Mouse (Mus musculus) kidney, adult 11 months (tissue): ENCODE results near the gene Gm11733.
"Not testable (repeated sequence)": the region's sequence is repeated elsewhere in the genome, so short reads cannot be mapped to it uniquely, and the experiment has no call there.

Experiments used
- DNase-seq: peaks from one replicate; pipeline ENCODE4 v3.0.0; 2022

Gm11733 gene

DNA sequence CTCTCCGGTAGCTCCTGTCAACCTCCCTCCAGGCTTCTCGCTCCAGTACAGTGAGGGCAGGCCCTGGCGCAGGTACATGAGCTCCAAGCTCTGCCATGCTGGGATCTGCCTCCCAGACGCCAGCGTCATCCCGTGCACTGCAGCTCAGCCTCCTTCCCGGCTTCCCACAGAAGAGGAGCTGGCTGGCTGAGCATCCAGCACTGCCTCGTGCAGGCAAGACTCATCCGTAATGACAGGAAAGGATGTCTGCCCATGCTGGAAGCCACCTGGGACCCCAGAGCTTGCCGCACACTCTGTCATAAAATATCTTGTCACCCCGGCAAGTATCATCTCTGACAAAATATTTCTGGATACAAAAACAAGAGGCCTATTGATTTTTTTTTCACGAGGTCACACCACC is at the start of gene Gm11733:
Gene Gm11733, plus strand, starts transcription at position 171 of the 400 bp plus-strand sequence.
- no peak for DNase-seq

DNA sequence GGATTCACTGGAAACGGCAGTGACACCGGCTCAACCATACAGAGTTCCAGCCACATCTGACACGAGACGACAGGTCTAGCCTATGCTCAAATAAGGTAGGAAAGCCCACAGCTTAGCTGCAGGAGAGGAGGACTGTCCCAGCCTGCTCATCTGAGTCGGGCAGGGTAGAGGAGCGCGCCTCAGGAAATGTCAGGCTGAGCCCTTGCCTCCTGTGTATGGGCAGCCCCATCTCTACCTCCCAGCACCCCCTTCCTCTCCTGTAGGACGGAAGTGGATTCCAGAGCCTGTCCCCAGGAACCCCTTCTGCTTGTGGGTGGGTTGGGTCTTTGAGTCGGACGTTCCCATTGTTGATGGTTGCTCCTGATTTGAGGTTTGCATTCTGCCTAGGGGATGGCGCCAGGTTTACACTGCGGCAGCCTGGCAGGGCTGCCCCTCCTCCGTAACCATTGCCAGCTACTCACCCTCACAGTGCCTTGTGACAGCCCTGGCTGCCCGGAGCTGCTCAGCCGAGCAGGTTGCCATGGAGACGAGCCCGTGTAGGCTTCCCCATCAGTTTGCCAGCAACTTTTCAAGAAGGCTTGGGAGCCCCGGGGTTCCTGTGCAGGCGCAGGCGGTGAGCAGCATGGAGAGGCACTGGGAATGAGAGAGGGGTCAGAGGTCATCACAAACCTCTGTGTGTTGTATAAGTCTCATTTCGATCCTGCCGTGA is 47.6 kb upstream of the Gm11733 start:
- peak; percentile 82 for DNase-seq

- no peak for DNase-seq
Measured at GRCm38 (mm10) chr11:117437110-117437490, 47.1 kb upstream of the Gm11733 start.

DNA sequence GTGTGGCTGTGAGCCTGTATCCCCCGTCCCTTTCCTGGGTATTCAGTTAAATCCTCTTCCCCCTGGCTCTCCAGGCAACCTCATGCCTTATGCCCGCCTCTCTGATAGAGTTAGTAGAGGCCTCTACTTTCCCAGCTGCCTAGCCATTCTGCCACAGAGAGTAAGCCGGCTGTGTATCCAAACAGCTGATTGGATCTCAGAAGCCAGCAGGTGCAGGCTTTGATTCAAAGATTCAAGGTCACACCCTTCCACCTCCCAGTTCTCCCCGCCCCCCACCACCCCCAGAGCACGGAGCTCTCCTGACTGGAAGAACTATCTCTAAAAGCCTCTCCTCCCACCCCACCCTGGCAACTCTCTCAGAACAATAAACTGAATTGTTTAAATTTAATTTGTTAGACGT is 45.8 kb upstream of the Gm11733 start:
- no peak for DNase-seq

DNA sequence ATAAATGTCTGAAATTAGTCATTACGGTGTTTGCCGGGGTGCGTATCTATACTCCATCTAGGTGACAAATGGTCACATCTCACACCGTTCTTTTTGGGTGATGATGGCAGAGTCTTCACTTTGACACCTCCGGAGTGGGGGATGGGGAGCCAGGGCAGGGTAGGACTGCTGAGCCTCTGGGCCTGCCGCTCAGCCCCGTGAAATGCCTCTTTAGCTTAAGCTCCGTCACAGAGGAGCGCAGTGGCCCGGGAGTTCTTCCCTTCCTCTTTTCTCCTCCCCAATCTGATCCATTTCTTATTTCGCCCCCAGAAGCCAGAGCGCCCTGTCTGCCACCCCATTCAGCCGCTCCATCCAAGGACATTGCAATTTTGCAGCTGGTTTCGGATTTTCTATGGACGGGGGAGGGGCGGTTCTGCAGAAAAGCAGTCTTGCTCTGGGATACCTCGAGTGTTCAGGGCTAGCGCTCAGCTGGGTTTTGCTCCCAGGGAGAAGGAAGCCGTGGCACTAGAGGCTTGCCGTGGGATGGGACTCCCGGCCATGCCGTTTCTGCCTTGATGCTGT is 43.2 kb upstream of the Gm11733 start:
- DNase-seq: no peak

- no peak for DNase-seq
Measured at GRCm38 (mm10) chr11:117444090-117444489, 40.1 kb upstream of the Gm11733 start.

- peak; percentile 44 for DNase-seq
Measured at GRCm38 (mm10) chr11:117445707-117446106, 38.5 kb upstream of the Gm11733 start.

DNA sequence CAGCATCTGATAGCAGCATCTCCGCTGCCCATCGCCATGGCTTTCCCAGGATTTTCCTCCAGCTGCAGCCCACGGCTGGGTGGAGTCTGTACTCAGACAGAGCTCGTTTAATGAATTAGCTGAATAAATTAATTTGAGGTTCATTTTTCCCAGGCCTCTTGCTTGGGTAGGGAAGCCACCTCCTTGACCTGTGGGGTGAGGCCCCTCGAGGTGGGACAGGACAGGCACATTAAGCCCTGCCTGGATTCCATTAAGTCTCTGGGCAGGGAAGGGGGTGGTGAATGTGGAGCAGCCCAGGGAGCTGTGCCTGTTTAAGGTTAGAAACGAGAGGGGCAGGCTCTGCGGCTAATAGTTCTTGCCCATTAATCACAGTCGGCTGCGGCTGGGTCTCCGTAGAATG is 30.1 kb upstream of the Gm11733 start:
- no peak for DNase-seq

- no peak for DNase-seq
Measured at GRCm38 (mm10) chr11:117459148-117459547, 25.0 kb upstream of the Gm11733 start.

DNA sequence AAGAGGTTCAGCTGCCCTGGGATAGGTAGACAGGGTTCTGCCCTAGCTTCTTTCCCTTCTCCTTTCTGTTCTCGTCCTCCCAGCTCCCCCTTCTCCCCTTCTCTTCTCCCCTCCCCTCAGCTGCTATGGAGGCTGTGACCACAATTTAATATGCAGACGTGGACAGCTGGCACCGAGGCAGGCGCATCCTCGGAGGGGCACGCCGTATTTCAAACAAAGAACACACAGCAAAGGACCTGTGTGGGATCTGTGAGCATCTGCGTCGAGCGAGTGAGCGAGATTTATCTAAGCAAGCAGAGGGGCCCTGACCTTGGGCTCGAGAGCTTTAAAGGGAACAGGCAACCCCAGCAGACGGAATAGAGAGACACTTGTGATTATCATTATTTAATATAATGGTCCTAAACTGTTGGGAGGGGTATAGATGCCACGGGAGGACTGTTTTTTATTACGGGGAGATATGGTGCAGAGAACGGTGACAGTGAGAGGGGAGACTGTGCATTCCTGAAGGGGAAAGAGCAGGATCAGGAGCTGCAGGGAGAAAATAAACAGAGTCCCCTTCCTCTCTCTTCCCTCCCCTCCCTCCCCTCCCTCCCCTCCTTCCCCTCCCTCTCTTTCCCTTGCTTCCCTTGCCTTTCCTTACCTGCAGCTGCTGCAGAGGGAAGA is 21.8 kb upstream of the Gm11733 start:
- no peak for DNase-seq

DNA sequence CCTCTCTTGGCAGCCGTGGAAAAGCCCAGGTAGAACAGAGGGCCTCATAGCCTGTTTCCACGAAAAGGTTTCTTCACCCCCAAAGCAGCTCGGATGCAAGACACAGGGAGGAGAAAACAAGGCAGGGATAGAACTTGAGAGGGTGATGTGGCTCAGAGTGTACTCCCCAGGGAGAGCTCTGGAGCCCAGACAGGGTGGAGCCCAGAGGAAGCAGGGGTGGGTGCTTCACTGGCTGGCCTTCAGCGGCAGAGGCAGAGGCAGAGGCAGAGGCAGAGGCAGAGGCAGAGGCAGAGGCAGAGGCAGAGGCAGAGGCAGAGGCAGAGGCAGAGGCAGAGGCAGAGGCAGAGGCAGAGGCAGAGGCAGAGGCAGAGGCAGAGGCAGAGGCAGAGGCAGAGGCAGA is 20.8 kb upstream of the Gm11733 start:
- DNase-seq: not testable (repeated sequence)

- no peak for DNase-seq
Measured at GRCm38 (mm10) chr11:117466292-117466691, 17.9 kb upstream of the Gm11733 start.

DNA sequence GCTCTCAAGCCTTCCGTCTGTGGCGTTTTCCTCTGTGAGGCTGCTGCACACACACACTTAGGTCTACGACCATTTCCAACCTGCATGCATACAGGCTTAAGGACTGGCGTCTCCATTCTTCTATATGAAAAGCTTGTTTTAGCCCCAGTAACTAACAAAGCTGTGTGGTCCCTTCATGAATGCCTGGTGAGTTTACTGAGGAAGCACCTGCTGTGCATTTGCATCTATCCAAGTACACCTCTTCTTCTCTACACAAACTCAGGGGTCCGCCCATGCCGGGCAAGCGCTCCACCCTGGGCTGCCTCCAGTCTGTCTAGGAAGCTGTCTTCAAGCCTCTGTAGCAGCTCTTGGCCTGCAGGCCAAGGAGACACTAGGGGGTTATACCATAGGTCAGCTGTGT is 17.3 kb upstream of the Gm11733 start:
- DNase-seq: no peak

- no peak for DNase-seq
Measured at GRCm38 (mm10) chr11:117468585-117469363, 15.4 kb upstream of the Gm11733 start.

GRCm38 (mm10) chr11:117469724-117470123 is 14.4 kb upstream of the Gm11733 start:
- no peak for DNase-seq

- no peak for DNase-seq
Measured at GRCm38 (mm10) chr11:117470586-117471195, 13.5 kb upstream of the Gm11733 start.

DNA sequence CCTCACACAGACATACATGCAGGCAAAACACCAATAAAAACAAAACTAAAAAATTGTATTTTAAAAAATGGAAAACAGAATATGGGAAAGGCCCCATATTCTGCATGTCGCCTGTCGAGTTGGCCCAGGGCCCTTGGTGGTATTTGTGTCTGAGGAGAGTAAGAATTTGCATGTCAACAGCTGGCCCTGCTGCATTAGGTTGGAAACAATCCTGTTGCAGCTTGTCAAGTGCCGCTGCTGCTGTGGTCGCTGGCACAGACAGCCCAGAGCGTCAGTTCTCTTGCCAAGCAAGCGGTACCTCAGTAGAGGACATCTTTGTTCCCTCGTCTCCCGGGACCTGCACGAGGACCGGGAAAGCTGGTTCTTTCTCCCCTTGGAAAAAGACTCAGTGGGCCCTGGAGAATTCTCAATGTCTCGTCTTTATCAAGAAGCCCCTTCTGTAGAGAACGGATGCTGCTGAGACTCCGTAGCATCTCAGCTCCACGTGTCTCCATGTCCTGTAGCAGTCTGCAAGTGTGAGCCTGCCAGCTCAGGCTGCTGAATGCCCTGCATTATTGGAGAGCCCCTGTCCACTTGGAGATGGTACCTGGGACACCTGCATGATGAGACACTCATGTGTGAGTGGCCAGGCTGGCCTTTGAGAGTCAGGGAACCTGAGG is 12.4 kb upstream of the Gm11733 start:
- no peak for DNase-seq

- DNase-seq: no peak
Measured at GRCm38 (mm10) chr11:117472885-117473284, 11.3 kb upstream of the Gm11733 start.

DNA sequence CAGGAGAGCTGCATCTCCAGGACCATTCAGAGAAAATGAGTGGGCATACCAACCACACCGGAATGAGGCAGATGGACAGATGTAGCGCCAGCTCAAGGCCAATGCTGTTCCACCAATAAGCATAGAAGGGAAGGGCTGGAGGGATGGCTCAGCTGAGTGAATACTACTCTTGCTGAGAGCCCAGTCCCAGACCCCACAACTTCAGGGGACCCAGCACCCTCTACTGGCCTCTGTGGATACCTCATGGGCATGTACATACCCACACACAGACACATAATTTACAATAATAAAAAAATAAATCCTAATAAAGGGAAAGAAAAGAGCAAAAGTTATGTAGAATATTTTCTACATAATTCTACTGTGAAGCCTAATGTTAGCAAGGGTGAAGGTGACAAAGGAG is 9.0 kb upstream of the Gm11733 start:
- no peak for DNase-seq

GRCm38 (mm10) chr11:117475669-117476068 is 8.5 kb upstream of the Gm11733 start:
- peak; percentile 36 for DNase-seq

GRCm38 (mm10) chr11:117476554-117477107 is 7.5 kb upstream of the Gm11733 start:
- no peak for DNase-seq
